Mouse (Mus musculus) erythroid progenitor cell, adult 5-6 weeks (primary cell): Measurements from ENCODE around the gene Nkx2-9. TPM values are rescaled to one million over a fixed set of nuclear protein-coding genes. Genes with fewer than 3 reads are reported as not detected.

Experiments used
- ATAC-seq: replicated peaks from 2 replicates; pipeline ENCODE4 v1.8.0; 2016; ENCODE audit warnings: moderate number of reproducible peaks, mild to moderate bottlenecking, moderate TSS enrichment, inconsistent platforms; ENCODE audit not compliant: poor library complexity, low FRiP score, severe bottlenecking
- total RNA-seq, 2 experiments: library from RNA; stranded (forward) in 1 of 2; stranded (reverse) in 1 of 2; fragments of 150-400 nt in 1 of 2; fragments of 186-747, 209-891 nt in 1 of 2; gene quantifications; 2 replicates each; pipeline versions ENCODE4 v1.2.3 to v1.2.4; 2015 to 2017; ENCODE audit warnings: low replicate concordance in 2 of 2

The Nkx2-9 gene
- total RNA-seq (2015; ENCODE audit: low replicate concordance): not detected in 2 replicates
- total RNA-seq (2017; ENCODE audit: low replicate concordance): not detected in 2 replicates

- ATAC-seq: no peak
Observed at GRCm38 (mm10) chr12:56612761-56613437, at the start of gene Nkx2-9. Gene Nkx2-9, minus strand, starts transcription at chr12:56613284.

- ATAC-seq: no peak
Observed at GRCm38 (mm10) chr12:56637181-56637566, 24.1 kb upstream of the Nkx2-9 start.

GRCm38 (mm10) chr12:56636534-56637180 is 23.6 kb upstream of the Nkx2-9 start:
- ATAC-seq: no peak

DNA sequence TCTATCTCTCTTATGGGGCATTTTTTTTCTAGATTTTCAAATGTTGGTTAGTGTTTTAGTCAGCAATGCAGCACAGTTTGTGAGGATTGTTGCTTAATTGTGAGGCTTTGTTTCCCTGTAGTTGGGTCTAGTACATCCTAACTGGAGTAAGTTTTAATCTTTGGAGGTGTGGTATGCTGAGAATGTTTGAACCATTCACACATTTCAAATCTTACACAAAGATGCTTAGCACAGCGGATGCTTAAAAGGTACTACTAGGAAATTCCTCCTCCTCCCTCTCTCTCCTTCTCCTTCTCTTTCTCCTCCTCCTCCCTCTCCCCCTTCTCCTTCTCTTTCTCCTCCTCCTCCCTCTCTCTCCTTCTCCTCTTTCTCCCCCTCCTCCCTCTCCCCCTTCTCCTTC is 3.0 kb upstream of the Nkx2-9 start:
- no peak for ATAC-seq

DNA sequence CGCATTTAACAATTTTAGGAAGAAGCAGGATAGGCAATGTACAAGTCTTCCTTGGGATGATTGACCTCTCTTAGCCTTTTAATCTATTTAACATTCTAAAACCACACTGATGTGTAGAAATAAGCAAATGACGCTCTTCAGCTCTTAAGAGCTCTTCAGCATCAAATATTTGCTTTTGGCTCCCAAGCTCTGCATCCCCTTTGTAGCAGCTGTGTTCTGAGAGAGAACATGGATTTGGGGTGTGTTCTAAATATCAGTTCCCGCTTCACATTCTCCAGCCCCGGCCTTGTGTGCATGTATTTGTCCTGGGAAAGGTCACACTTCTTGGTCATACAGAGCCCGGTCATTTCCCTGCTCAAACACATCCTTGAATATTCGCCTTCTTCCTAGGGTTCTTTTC is 2.3 kb upstream of the Nkx2-9 start:
- no peak for ATAC-seq

DNA sequence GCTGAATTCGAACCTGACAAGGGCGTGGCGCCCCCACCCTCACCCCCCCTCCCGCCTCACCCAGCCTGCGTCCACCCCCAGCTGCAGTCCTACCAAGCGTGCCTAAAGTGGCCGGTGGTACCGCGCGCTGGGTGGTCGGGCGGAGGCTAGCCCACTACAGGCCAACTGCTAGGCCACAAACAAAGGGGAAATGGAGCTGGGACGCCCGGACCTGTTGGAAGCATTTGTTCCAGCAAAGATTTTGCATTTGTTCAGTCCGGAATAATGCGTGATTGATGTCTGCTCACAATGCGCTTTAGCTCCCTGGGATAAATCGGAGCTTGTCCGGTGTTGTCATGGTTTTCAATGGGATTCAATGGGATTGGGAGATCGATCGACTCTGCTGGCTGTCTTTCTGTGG is 1.4 kb upstream of the Nkx2-9 start:
- no peak for ATAC-seq

DNA sequence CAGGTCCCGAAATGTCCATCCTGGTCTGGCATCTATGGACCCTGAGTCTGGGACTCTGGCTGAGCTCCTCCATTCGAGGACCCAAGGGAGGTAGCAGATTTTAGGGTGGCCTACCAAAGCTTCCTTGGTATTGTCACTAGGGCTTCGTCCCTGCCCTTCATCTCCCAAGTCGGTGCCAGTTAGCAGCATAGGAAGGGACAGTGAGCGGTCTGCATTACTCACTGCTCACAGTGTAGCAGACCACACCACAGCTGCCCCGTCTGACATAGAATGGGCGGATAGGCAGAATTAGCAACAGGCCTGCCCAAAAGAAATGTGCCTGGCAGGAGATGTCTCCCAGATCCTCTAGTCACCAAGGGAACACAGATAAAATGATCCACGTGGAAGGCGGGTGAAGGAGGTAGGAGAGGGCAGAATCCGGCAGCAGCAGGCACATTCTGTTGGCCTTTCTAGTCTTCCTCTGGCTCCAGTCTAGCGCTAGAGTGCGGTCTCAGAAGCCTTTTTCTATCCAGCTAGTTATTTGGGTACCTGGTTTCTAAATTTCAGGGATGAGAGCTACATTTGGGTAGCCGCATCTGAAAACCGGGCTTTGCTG is 929 bp upstream of the Nkx2-9 start:
- ATAC-seq: no peak

- ATAC-seq: no peak
Observed at GRCm38 (mm10) chr12:56613438-56613830, 350 bp upstream of the Nkx2-9 start.

DNA sequence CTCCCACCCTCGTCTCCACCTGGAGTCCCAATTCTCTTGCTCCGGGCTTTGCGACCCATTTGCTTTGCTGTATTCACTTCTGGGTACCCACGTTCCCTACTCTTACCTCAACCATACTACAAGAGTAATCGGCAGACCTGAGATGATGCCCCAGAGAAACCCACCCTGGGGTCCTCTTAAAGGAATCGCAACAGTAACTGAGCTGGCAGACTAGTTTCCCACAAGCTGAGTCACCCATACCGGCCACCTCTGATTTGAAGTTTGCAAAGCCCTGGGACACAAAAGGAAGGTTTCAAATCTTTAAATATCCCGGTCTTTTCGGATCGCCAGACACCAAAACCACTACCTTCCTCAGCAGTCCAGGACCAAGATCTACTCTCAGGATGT is 742 bp downstream of the Nkx2-9 start:
- no peak for ATAC-seq

DNA sequence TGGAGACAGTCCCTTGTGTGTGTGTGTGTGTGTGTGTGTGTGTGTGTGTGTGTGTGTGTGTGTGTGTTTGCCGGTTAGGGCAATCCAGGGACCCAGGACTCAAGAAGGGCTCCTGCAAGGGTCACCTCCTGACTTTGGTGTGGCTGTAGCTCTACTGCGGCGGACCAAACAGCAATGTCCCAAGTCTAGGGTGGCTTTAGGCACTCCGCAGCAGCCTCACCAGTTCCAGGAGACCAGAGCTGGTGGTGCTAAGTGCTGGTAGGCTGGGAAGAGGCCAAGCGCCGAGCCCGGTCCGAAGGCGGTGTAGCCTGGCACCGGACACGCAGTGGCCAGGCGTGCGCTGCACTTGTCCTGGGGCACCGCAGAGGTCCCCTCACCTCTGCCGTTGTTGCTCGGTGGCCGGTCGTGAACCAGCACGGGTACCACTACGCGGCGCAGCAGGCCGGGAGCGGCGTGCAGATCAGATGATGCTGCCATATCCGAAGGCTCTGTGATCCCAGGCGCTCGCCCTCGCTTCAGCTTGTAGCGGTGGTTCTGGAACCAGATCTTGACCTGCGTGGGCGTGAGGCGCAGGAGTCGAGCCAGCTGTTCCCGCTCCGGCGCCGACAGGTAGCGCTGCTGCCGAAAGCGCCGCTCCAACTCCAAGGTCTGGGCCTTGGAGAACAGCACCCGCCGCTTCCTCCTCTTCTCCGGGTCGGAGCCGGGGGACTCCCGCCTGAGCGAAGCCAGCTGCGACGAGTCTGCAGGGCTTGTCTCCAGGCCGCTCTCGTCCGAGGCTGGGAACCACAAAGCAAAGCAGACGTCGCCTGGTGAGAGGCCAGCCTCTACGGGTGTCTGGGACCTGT is 1.4 kb downstream of the Nkx2-9 start:
- no peak for ATAC-seq

DNA sequence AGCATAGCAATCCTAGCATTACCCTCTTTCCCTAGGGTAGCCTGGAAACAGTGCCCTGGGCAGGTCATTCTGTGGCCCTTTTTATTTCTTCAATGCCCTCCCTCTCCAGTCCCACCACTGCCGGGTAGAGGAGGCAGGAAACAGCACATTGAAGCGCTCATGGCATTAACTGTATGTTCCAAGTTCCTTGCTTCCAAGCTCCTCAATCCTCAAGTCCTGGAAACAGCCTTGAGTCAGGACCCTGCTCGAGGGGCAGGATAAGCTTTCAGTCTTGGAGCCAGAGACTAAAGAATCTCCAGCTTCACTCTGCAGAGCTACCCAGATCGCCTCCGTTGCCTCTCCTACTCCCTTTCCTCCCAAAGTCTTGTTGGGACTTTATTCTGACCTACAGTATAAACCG is 2.2 kb downstream of the Nkx2-9 start:
- no peak for ATAC-seq

GRCm38 (mm10) chr12:56591722-56592121 is 21.4 kb downstream of the Nkx2-9 start:
- ATAC-seq: no peak

GRCm38 (mm10) chr12:56587830-56588229 is 25.3 kb downstream of the Nkx2-9 start:
- ATAC-seq: no peak

Other genes with a start within 250 kb of the Nkx2-9 start
- not detected in 2 replicates for gene Nkx2-1, start 76.4 kb downstream of the Nkx2-9 start, total RNA-seq (2015; ENCODE audit: low replicate concordance)
- gene Nkx2-1, start 76.4 kb downstream of the Nkx2-9 start, total RNA-seq (2017; ENCODE audit: low replicate concordance): not detected in 2 replicates
- gene Pax9, start 78.5 kb upstream of the Nkx2-9 start, total RNA-seq (2015; ENCODE audit: low replicate concordance): not detected in 2 replicates
- 0.51 TPM in 1 of 2 replicates, not detected in the other for gene Pax9, start 78.5 kb upstream of the Nkx2-9 start, total RNA-seq (2017; ENCODE audit: low replicate concordance)